Mouse (Mus musculus) thymus, postnatal 10 days (tissue): ENCODE measurements at regions not wholly inside any gene's neighbourhood (a gene's known extent, or its start where the extent isn't known, plus 50 kb on each side); places are given as distances from the start of the nearest gene placed in this dataset.

ENCODE experiments used
- DNase-seq, 2 experiments: peaks; one replicate each; pipeline ENCODE4 v3.0.0; 2021; ENCODE audit warnings: low spot score in 2 of 2

DNA sequence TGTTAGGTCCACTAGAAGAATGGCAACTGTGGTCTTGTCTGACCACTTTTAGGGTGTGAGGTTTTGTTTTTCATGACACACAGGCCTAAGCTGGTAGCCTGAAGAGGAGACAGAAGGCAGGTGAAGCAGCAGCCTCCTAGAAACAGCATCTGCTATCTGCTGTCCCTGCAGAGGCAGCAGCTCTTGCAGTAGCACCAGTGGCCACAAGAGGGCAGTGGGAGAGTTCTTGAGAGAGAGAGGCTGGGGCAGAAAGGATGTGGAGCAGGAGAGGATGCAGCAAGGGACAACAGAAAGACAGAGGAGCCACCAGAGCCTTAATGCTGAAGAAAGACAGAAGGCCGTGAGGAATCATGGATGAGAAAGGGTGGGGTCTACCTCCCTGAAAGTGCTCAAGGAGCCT is 88.1 kb upstream of the Usp51 start:
- DNase-seq: peak; percentile 7 to 28

- DNase-seq: no peak
These were observed 79.3 kb upstream of the Usp51 start for GRCm38 (mm10) chrX:152926991-152927390.

- no peak for DNase-seq
These were observed 60.1 kb upstream of the Usp51 start for GRCm38 (mm10) chrX:152946201-152946600.
